Mouse (Mus musculus) neural tube, embryonic 14.5 days (tissue): ENCODE data around the gene Tuba1b. TPM values are rescaled to one million over a fixed set of nuclear protein-coding genes. Genes with fewer than 3 reads are reported as not detected.
"Not testable (repeated sequence)": the region's sequence is repeated elsewhere in the genome, so short reads cannot be mapped to it uniquely, and the experiment has no call there.

Experiments
- ATAC-seq: fragments of 200-750 bp; cut with Nextera tagmentation; 2 replicates; pipeline ENCODE4 v1.8.0; 2017; ENCODE audit warnings: low read depth, mild to moderate bottlenecking, moderate TSS enrichment, moderate library complexity
- H3K27ac ChIP-seq: fragments of 300-500 bp; sonication (generic); 2 replicates; pipeline ENCODE4 v1.5.1; 2014; ENCODE audit warnings: low read depth, mild to moderate bottlenecking, control low read depth, low read length, moderate library complexity, mixed read lengths
- H3K27me3 ChIP-seq: fragments of 300-500 bp; sonication (generic); 2 replicates; pipeline ENCODE4 v1.6.1; 2014; ENCODE audit warnings: low read length; ENCODE audit not compliant: control insufficient read depth, insufficient read depth
- H3K36me3 ChIP-seq: fragments of 300-500 bp; sonication (generic); 2 replicates; pipeline ENCODE4 v1.6.1; 2014; ENCODE audit warnings: low read length, mixed read lengths; ENCODE audit not compliant: control insufficient read depth, insufficient read depth
- H3K4me1 ChIP-seq: fragments of 300-500 bp; sonication (generic); 2 replicates; pipeline ENCODE4 v1.6.1; 2014; ENCODE audit warnings: low read length; ENCODE audit not compliant: control insufficient read depth, insufficient read depth
- H3K4me2 ChIP-seq: fragments of 300-500 bp; sonication (generic); 2 replicates; pipeline ENCODE4 v1.6.1; 2014; ENCODE audit warnings: mild to moderate bottlenecking, low read depth, low read length, control low read depth
- H3K4me3 ChIP-seq: fragments of 300-500 bp; sonication (generic); 2 replicates; pipeline ENCODE4 v1.5.1; 2014; ENCODE audit warnings: low read depth, low read length, control low read depth, mixed read lengths
- H3K9ac ChIP-seq: fragments of 300-500 bp; sonication (generic); replicated peaks from 2 replicates; pipeline ENCODE4 v1.6.1; 2014; ENCODE audit warnings: low read depth, mild to moderate bottlenecking, control low read depth, low read length, mixed read lengths
- H3K9me3 ChIP-seq: fragments of 300-500 bp; sonication (generic); 2 replicates; pipeline ENCODE4 v1.6.1; 2016; ENCODE audit warnings: low read length; ENCODE audit not compliant: control insufficient read depth
- whole genome bisulfite sequencing: fragments of 180-500 bp; shearing (Covaris S2); extraction: QIAGEN DNeasy Blood & Tissue Kit; methylation state at CpG from one replicate; pipeline ENCODE4 v1.1.7; 2014; 5-methylcytosine and 5-hydroxymethylcytosine counted together
- polyA plus RNA-seq: library from polyadenylated mRNA; unstranded; fragments of >200 nt; fragmentation: Nextera tagmentation; extraction: Ambion mirVana; gene quantifications from 2 replicates; pipeline ENCODE4 v1.2.1, GENCODE M21; 2014

The Tuba1b gene
- polyA plus RNA-seq, 1 experiment from 2014 or later, result 1,301 TPM

- peaks cover 20% of the 10 kb centered on the region for H3K4me1 ChIP-seq
Observed at GRCm38 (mm10) chr15:98933004-98933671, 1.2 kb downstream of the Tuba1b start.

GRCm38 (mm10) chr15:98930998-98931397 lies 3.4 kb downstream of the Tuba1b start:
- Histone ChIP-seq H3K9me3 (no peaks in the 10 kb centered on the region), H3K9ac (no peak overlapping the region), H3K27me3 (no peaks in the 10 kb centered on the region), H3K4me3 (no peak overlapping the region), H3K4me2 (no peak overlapping the region), H3K4me1 (peaks cover 20% of the 10 kb centered on the region), H3K36me3 (peaks cover 9% of the 10 kb centered on the region; the same call in 1 of the 2 replicates), H3K27ac (no peak overlapping the region)
- WGBS, result 60% methylated on average over 3 of the region's 3 CpGs
- ATAC-seq, result no peak

More at GRCm38 (mm10) chr15:98933004-98933671, 1.2 kb downstream of the Tuba1b start:
- Histone ChIP-seq H3K27ac (peak overlapping the region; percentile 94; the same call in 1 of the 2 replicates), H3K9ac (peak overlapping the region; percentile 69), H3K4me2 (peak overlapping the region; percentile 97), H3K4me3 (peak overlapping the region; percentile 68)
- not testable (repeated sequence) for H3K36me3 ChIP-seq, H3K27me3 ChIP-seq, H3K9me3 ChIP-seq
- 0 out of 2 replicates have a peak, but pooled peaks have one; percentile 9 for ATAC-seq
- WGBS, result 14% methylated on average over 8 of the region's 9 CpGs

GRCm38 (mm10) chr15:98930017-98930734 lies 4.2 kb downstream of the Tuba1b start:
- H3K4me1 ChIP-seq, result peaks cover 15% of the 10 kb centered on the region
- H3K36me3 ChIP-seq, result peaks cover 9% of the 10 kb centered on the region; the same call in 1 of the 2 replicates
- no peak overlapping the region for H3K9ac ChIP-seq
- no peak overlapping the region for H3K27ac ChIP-seq
- H3K4me2 ChIP-seq, result no peak overlapping the region
- ATAC-seq, result no peak
- no peak overlapping the region for H3K4me3 ChIP-seq
- no peaks in the 10 kb centered on the region for H3K9me3 ChIP-seq
- WGBS, result 51% methylated on average over 8 of the region's 8 CpGs
- H3K27me3 ChIP-seq, result no peaks in the 10 kb centered on the region

GRCm38 (mm10) chr15:98928598-98929240 lies 5.6 kb downstream of the Tuba1b start:
- Histone ChIP-seq H3K4me3 (no peak overlapping the region), H3K4me1 (peaks cover 9% of the 10 kb centered on the region), H3K27me3 (no peaks in the 10 kb centered on the region), H3K36me3 (peaks cover 9% of the 10 kb centered on the region; the same call in 1 of the 2 replicates), H3K4me2 (no peak overlapping the region), H3K9me3 (no peaks in the 10 kb centered on the region), H3K9ac (no peak overlapping the region), H3K27ac (no peak overlapping the region)
- ATAC-seq, result no peak; the same call in 1 of the 2 replicates
- 19% methylated on average over 13 of the region's 13 CpGs for WGBS

- Histone ChIP-seq H3K4me3 (no peak overlapping the region), H3K9me3 (no peaks in the 10 kb centered on the region), H3K27ac (no peak overlapping the region), H3K4me1 (peaks cover 6% of the 10 kb centered on the region; the same call in 1 of the 2 replicates), H3K27me3 (no peaks in the 10 kb centered on the region), H3K9ac (no peak overlapping the region), H3K4me2 (no peak overlapping the region), H3K36me3 (peaks cover 9% of the 10 kb centered on the region; the same call in 1 of the 2 replicates)
- ATAC-seq, result no peak
- WGBS, result 78% methylated on average over 5 of the region's 5 CpGs
Observed at GRCm38 (mm10) chr15:98927566-98927965, 6.8 kb downstream of the Tuba1b start.

GRCm38 (mm10) chr15:98924682-98925081 lies 9.7 kb downstream of the Tuba1b start:
- 84% methylated on average over 3 of the region's 3 CpGs for WGBS
- H3K36me3 ChIP-seq, result no peaks in the 10 kb centered on the region
- no peaks in the 10 kb centered on the region for H3K27me3 ChIP-seq
- no peaks in the 10 kb centered on the region for H3K4me1 ChIP-seq
- H3K27ac ChIP-seq, result no peak overlapping the region
- H3K4me3 ChIP-seq, result no peak overlapping the region
- H3K9me3 ChIP-seq, result no peaks in the 10 kb centered on the region
- no peak for ATAC-seq
- H3K4me2 ChIP-seq, result no peak overlapping the region
- H3K9ac ChIP-seq, result no peak overlapping the region

- Histone ChIP-seq H3K9me3 (no peaks in the 10 kb centered on the region), H3K36me3 (no peaks in the 10 kb centered on the region), H3K4me3 (no peak overlapping the region), H3K4me1 (no peaks in the 10 kb centered on the region), H3K27ac (no peak overlapping the region), H3K4me2 (no peak overlapping the region), H3K9ac (no peak overlapping the region), H3K27me3 (no peaks in the 10 kb centered on the region)
- ATAC-seq, result no peak
- 88% methylated on average over 2 of the region's 2 CpGs for WGBS
Observed at GRCm38 (mm10) chr15:98923031-98923537, 11.3 kb downstream of the Tuba1b start.

- Histone ChIP-seq H3K9me3 (no peaks in the 10 kb centered on the region), H3K27ac (no peak overlapping the region), H3K27me3 (peaks cover 2% of the 10 kb centered on the region; the same call in 1 of the 2 replicates), H3K4me3 (no peak overlapping the region), H3K36me3 (no peaks in the 10 kb centered on the region), H3K4me2 (no peak overlapping the region), H3K4me1 (no peaks in the 10 kb centered on the region), H3K9ac (no peak overlapping the region)
- no peak for ATAC-seq
- WGBS, result 65% methylated on average over 3 of the region's 3 CpGs
Observed at GRCm38 (mm10) chr15:98922581-98922980, 11.8 kb downstream of the Tuba1b start.
